Mouse (Mus musculus) c-Kit-negative CD71-positive TER-119-positive erythroid progenitor cells, embryonic 14.5 days (primary cell): ENCODE results near the gene Rel.
"Not testable (repeated sequence)": the region's sequence is repeated elsewhere in the genome, so short reads cannot be mapped to it uniquely, and the experiment has no call there.

Experiments used
- DNase-seq: peaks from one replicate; pipeline ENCODE4 v3.0.0-alpha.2; 2013; ENCODE audit warnings: low read depth, low spot score

Gene Rel

GRCm38 (mm10) chr11:23770760-23771506 lies at the start of gene Rel:
Gene Rel (minus strand): TSS chr11:23770970.
- no peak for DNase-seq

- DNase-seq: no peak
Measured at GRCm38 (mm10) chr11:23818745-23819144, 48.0 kb upstream of the Rel start.

GRCm38 (mm10) chr11:23810741-23811140 lies 40.0 kb upstream of the Rel start:
- no peak for DNase-seq

- DNase-seq: no peak
Measured at GRCm38 (mm10) chr11:23805716-23806115, 34.9 kb upstream of the Rel start.

- DNase-seq: no peak
Measured at GRCm38 (mm10) chr11:23803136-23803535, 32.4 kb upstream of the Rel start.

GRCm38 (mm10) chr11:23802256-23802655 lies 31.5 kb upstream of the Rel start:
- DNase-seq: no peak

GRCm38 (mm10) chr11:23801851-23802250 lies 31.1 kb upstream of the Rel start:
- DNase-seq: no peak

GRCm38 (mm10) chr11:23783677-23784076 lies 12.9 kb upstream of the Rel start:
- DNase-seq: not testable (repeated sequence)

GRCm38 (mm10) chr11:23783085-23783484 lies 12.3 kb upstream of the Rel start:
- DNase-seq: no peak

GRCm38 (mm10) chr11:23782038-23782437 lies 11.3 kb upstream of the Rel start:
- DNase-seq: no peak

GRCm38 (mm10) chr11:23778787-23779201 lies 8.0 kb upstream of the Rel start:
- no peak for DNase-seq

GRCm38 (mm10) chr11:23772471-23772870 lies 1.7 kb upstream of the Rel start:
- no peak for DNase-seq

- no peak for DNase-seq
Measured at GRCm38 (mm10) chr11:23771507-23772097, 832 bp upstream of the Rel start.

- DNase-seq: no peak
Measured at GRCm38 (mm10) chr11:23770510-23770759, 335 bp downstream of the Rel start.

- no peak for DNase-seq
Measured at GRCm38 (mm10) chr11:23769686-23770509, 872 bp downstream of the Rel start.

GRCm38 (mm10) chr11:23769033-23769432 lies 1.7 kb downstream of the Rel start:
- DNase-seq: no peak

GRCm38 (mm10) chr11:23767928-23768327 lies 2.8 kb downstream of the Rel start:
- DNase-seq: no peak

- not testable (repeated sequence) for DNase-seq
Measured at GRCm38 (mm10) chr11:23767369-23767768, 3.4 kb downstream of the Rel start.

GRCm38 (mm10) chr11:23762635-23763034 lies 8.1 kb downstream of the Rel start:
- no peak for DNase-seq

- DNase-seq: no peak
Measured at GRCm38 (mm10) chr11:23758218-23758617, 12.6 kb downstream of the Rel start.

GRCm38 (mm10) chr11:23754329-23754728 lies 16.4 kb downstream of the Rel start:
- DNase-seq: no peak

- DNase-seq: no peak
Measured at GRCm38 (mm10) chr11:23753136-23753710, 17.5 kb downstream of the Rel start.
